Mouse (Mus musculus): Measurements from ENCODE around the gene Dnmt3b. TPM values are rescaled to one million over a fixed set of nuclear protein-coding genes. Genes with fewer than 3 reads are reported as not detected.
"Not testable (repeated sequence)": the region's sequence is repeated elsewhere in the genome, so short reads cannot be mapped to it uniquely, and the experiment has no call there.

The Dnmt3b gene
- polyA plus RNA-seq, 1 experiment from 2014 or later: 2.9 TPM

GRCm38 (mm10) chr2:153668754-153669376 is 19.6 kb downstream of the Dnmt3b start:
- WGBS: 64% methylated on average over 7 of the region's 7 CpGs
- no peak for ATAC-seq
- H3K9me3 ChIP-seq (ENCODE audit: control insufficient read depth): no peaks in the 10 kb centered on the region

GRCm38 (mm10) chr2:153670111-153670510 is 20.9 kb downstream of the Dnmt3b start:
- Histone ChIP-seq H3K36me3 (ENCODE audit: control insufficient read depth, insufficient read depth) (peaks cover 7% of the 10 kb centered on the region), H3K4me3 (ENCODE audit: low read depth, low read length) (no peak overlapping the region), H3K4me1 (replicated peaks; ENCODE audit: control insufficient read depth, insufficient read depth, low read length) (no peaks in the 10 kb centered on the region), H3K4me2 (replicated peaks; ENCODE audit: low read depth) (no peak overlapping the region), H3K9me3 (ENCODE audit: control insufficient read depth) (no peaks in the 10 kb centered on the region), H3K27ac (ENCODE audit: low read depth, low read length) (no peak overlapping the region), H3K9ac (ENCODE audit: low read depth, low read length) (no peak overlapping the region), H3K27me3 (replicated peaks; ENCODE audit: control insufficient read depth, insufficient read depth, low read length) (no peaks in the 10 kb centered on the region)
- 65% methylated on average over 5 of the region's 5 CpGs for WGBS
- no peak for ATAC-seq
- no peak for TF ChIP-seq CTCF (IDR thresholded peaks at IDR 0.05; ENCODE audit: low read depth)

More at GRCm38 (mm10) chr2:153668754-153669376, 19.6 kb downstream of the Dnmt3b start:
- H3K27ac ChIP-seq (ENCODE audit: low read depth, low read length): no peak overlapping the region
- H3K27me3 ChIP-seq (replicated peaks; ENCODE audit: control insufficient read depth, insufficient read depth, low read length): no peaks in the 10 kb centered on the region
- TF ChIP-seq CTCF (IDR thresholded peaks at IDR 0.05; ENCODE audit: low read depth): peak; percentile 86
- no peak overlapping the region for H3K4me2 ChIP-seq (replicated peaks; ENCODE audit: low read depth)
- peaks cover 8% of the 10 kb centered on the region for H3K36me3 ChIP-seq (ENCODE audit: control insufficient read depth, insufficient read depth)
- H3K4me3 ChIP-seq (ENCODE audit: low read depth, low read length): no peak overlapping the region
- no peak overlapping the region for H3K9ac ChIP-seq (ENCODE audit: low read depth, low read length)
- H3K4me1 ChIP-seq (replicated peaks; ENCODE audit: control insufficient read depth, insufficient read depth, low read length): no peaks in the 10 kb centered on the region

- no peak for ATAC-seq
- no peaks in the 10 kb centered on the region for H3K4me1 ChIP-seq (replicated peaks; ENCODE audit: control insufficient read depth, insufficient read depth, low read length)
- no peak overlapping the region for H3K9ac ChIP-seq (ENCODE audit: low read depth, low read length)
- no peak overlapping the region for H3K4me2 ChIP-seq (replicated peaks; ENCODE audit: low read depth)
- no peaks in the 10 kb centered on the region for H3K27me3 ChIP-seq (replicated peaks; ENCODE audit: control insufficient read depth, insufficient read depth, low read length)
- WGBS: 89% methylated on average over 2 of the region's 2 CpGs
- peak; percentile 24; the same call in 1 of the 2 replicates for TF ChIP-seq CTCF (IDR thresholded peaks at IDR 0.05; ENCODE audit: low read depth)
- no peak overlapping the region for H3K4me3 ChIP-seq (ENCODE audit: low read depth, low read length)
- peaks cover 4% of the 10 kb centered on the region; the same call in 1 of the 2 replicates for H3K36me3 ChIP-seq (ENCODE audit: control insufficient read depth, insufficient read depth)
- no peaks in the 10 kb centered on the region for H3K9me3 ChIP-seq (ENCODE audit: control insufficient read depth)
- H3K27ac ChIP-seq (ENCODE audit: low read depth, low read length): no peak overlapping the region; the same call in 1 of the 2 replicates
These were observed 23.4 kb downstream of the Dnmt3b start for GRCm38 (mm10) chr2:153672619-153673018.

- not testable (repeated sequence) for H3K9me3 ChIP-seq (ENCODE audit: control insufficient read depth); ATAC-seq; H3K4me3 ChIP-seq (ENCODE audit: low read depth, low read length); H3K4me1 ChIP-seq (replicated peaks; ENCODE audit: control insufficient read depth, insufficient read depth, low read length); H3K27me3 ChIP-seq (replicated peaks; ENCODE audit: control insufficient read depth, insufficient read depth, low read length); H3K9ac ChIP-seq (ENCODE audit: low read depth, low read length); H3K36me3 ChIP-seq (ENCODE audit: control insufficient read depth, insufficient read depth); H3K4me2 ChIP-seq (replicated peaks; ENCODE audit: low read depth); H3K27ac ChIP-seq (ENCODE audit: low read depth, low read length)
- WGBS: 79% methylated on average over 1 of the region's 1 CpGs
These were observed 26.1 kb downstream of the Dnmt3b start for GRCm38 (mm10) chr2:153675364-153675763.

GRCm38 (mm10) chr2:153676944-153677343 is 27.7 kb downstream of the Dnmt3b start:
- H3K36me3 ChIP-seq (ENCODE audit: control insufficient read depth, insufficient read depth): no peaks in the 10 kb centered on the region
- no peak for TF ChIP-seq CTCF (IDR thresholded peaks at IDR 0.05; ENCODE audit: low read depth)
- H3K4me1 ChIP-seq (replicated peaks; ENCODE audit: control insufficient read depth, insufficient read depth, low read length): no peaks in the 10 kb centered on the region
- ATAC-seq: no peak
- no peak overlapping the region for H3K4me3 ChIP-seq (ENCODE audit: low read depth, low read length)
- H3K4me2 ChIP-seq (replicated peaks; ENCODE audit: low read depth): no peak overlapping the region
- WGBS: 94% methylated on average over 6 of the region's 6 CpGs
- H3K9ac ChIP-seq (ENCODE audit: low read depth, low read length): no peak overlapping the region
- H3K9me3 ChIP-seq (ENCODE audit: control insufficient read depth): no peaks in the 10 kb centered on the region
- H3K27me3 ChIP-seq (replicated peaks; ENCODE audit: control insufficient read depth, insufficient read depth, low read length): no peaks in the 10 kb centered on the region
- H3K27ac ChIP-seq (ENCODE audit: low read depth, low read length): no peak overlapping the region; the same call in 1 of the 2 replicates

GRCm38 (mm10) chr2:153677550-153677949 is 28.3 kb downstream of the Dnmt3b start:
- H3K9ac ChIP-seq (ENCODE audit: low read depth, low read length): no peak overlapping the region
- ATAC-seq: peak; percentile 51; the same call in 1 of the 2 replicates
- no peak overlapping the region for H3K4me3 ChIP-seq (ENCODE audit: low read depth, low read length)
- 65% methylated on average over 7 of the region's 7 CpGs for WGBS
- H3K4me1 ChIP-seq (replicated peaks; ENCODE audit: control insufficient read depth, insufficient read depth, low read length): no peaks in the 10 kb centered on the region
- TF ChIP-seq CTCF (IDR thresholded peaks at IDR 0.05; ENCODE audit: low read depth): no peak
- H3K36me3 ChIP-seq (ENCODE audit: control insufficient read depth, insufficient read depth): no peaks in the 10 kb centered on the region
- H3K4me2 ChIP-seq (replicated peaks; ENCODE audit: low read depth): no peak overlapping the region
- H3K9me3 ChIP-seq (ENCODE audit: control insufficient read depth): no peaks in the 10 kb centered on the region
- H3K27me3 ChIP-seq (replicated peaks; ENCODE audit: control insufficient read depth, insufficient read depth, low read length): no peaks in the 10 kb centered on the region
- no peak overlapping the region for H3K27ac ChIP-seq (ENCODE audit: low read depth, low read length)
